Mouse (Mus musculus): ENCODE results near the gene Cxcr6. TPM values are rescaled to one million over a fixed set of nuclear protein-coding genes. Genes with fewer than 3 reads are reported as not detected.
A peak's percentile ranks its signal among the peaks of the same experiment; 100 is the strongest.

The Cxcr6 gene
- total and polyA plus RNA-seq, 3 experiments, result 0.16 to 0.37 TPM; not detected in 1

DNA sequence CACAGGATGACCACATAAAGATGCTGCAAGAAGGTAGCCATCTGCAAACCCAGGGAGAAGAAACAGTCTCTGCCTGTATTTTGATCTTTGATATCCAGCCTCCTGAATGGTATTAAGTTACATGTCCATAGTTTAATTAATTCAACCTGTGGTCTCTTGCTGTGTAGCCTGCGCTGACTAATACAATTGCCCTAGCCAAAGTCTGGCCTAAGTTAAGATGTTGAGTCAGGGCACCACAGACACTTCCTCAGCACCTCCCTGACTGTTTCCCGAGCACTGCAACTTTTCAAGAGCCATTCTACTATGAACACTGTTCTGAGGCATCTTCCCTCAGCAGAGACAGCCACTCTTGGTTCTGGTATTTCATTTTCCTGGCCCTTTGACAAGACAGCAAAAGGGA lies 12.3 kb downstream of the Cxcr6 start:
- H3K9ac ChIP-seq (ENCODE audit: low read depth, low read length), result no peak overlapping the region
- intact Hi-C loops (cut with DNase I), result no loop called here
- WGBS, result 81% methylated on average over 2 of the region's 2 CpGs
- no peaks in the 10 kb centered on the region for H3K27me3 ChIP-seq (ENCODE audit: control insufficient read depth, insufficient read depth, low read length)
- no peak for DNase-seq
- H3K27ac ChIP-seq, result no peak overlapping the region
- H3K36me3 ChIP-seq (ENCODE audit: control insufficient read depth, insufficient read depth, low read length), result peaks cover 47% of the 10 kb centered on the region
- H3K4me3 ChIP-seq, result no peak overlapping the region
- no peaks in the 10 kb centered on the region for H3K79me2 ChIP-seq (replicated peaks; ENCODE audit: control insufficient read depth, insufficient read depth, low read length)
- TF ChIP-seq CTCF (IDR thresholded peaks at IDR 0.05) (no peak), POLR2A (IDR thresholded peaks at IDR 0.05; ENCODE audit: insufficient read depth, low read depth, low read length) (no peak), EP300 (IDR thresholded peaks at IDR 0.05; ENCODE audit: insufficient read depth, low read depth, low read length) (no peak)
- peaks cover 7% of the 10 kb centered on the region for H3K4me1 ChIP-seq (ENCODE audit: control insufficient read depth, insufficient read depth, low read length)

GRCm38 (mm10) chr9:123826631-123827030 lies 20.4 kb downstream of the Cxcr6 start:
- H3K4me3 ChIP-seq, result no peak overlapping the region
- no peak for DNase-seq
- no peaks in the 10 kb centered on the region for H3K79me2 ChIP-seq (replicated peaks; ENCODE audit: control insufficient read depth, insufficient read depth, low read length)
- peaks cover 3% of the 10 kb centered on the region for H3K36me3 ChIP-seq (ENCODE audit: control insufficient read depth, insufficient read depth, low read length)
- H3K27me3 ChIP-seq (ENCODE audit: control insufficient read depth, insufficient read depth, low read length), result no peaks in the 10 kb centered on the region
- no peak overlapping the region for H3K27ac ChIP-seq
- H3K4me1 ChIP-seq (ENCODE audit: control insufficient read depth, insufficient read depth, low read length), result no peaks in the 10 kb centered on the region
- 91% methylated on average over 3 of the region's 3 CpGs for WGBS
- intact Hi-C loops (cut with DNase I), result no loop called here
- TF ChIP-seq POLR2A (IDR thresholded peaks at IDR 0.05; ENCODE audit: insufficient read depth, low read depth, low read length) (no peak), EP300 (IDR thresholded peaks at IDR 0.05; ENCODE audit: insufficient read depth, low read depth, low read length) (no peak), CTCF (IDR thresholded peaks at IDR 0.05) (no peak)
- no peak overlapping the region for H3K9ac ChIP-seq (ENCODE audit: low read depth, low read length)

DNA sequence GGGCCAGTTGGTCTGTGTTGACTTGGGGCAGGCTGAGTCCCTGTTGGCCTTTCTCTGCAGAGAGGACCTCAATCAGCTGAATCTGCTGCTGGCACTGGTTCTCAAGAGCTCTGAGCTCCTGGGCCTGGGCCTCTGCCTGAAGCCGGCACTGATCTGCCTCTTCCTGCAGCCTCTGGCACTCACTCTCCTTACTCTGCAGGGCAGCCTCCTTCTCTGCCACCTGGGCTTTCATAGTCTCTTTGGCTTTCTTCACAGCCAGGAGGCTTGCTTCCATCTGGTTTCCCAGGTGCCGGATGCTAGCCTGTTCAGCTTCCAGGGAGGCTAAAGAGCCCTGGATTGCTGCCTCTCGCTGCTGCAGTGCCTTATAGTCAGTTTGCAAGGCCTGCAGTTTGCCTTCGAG lies 22.6 kb downstream of the Cxcr6 start:
- DNase-seq, result no peak
- TF ChIP-seq CTCF (IDR thresholded peaks at IDR 0.05) (no peak), EP300 (IDR thresholded peaks at IDR 0.05; ENCODE audit: insufficient read depth, low read depth, low read length) (no peak), POLR2A (IDR thresholded peaks at IDR 0.05; ENCODE audit: insufficient read depth, low read depth, low read length) (no peak)
- WGBS, result 91% methylated on average over 4 of the region's 4 CpGs
- H3K9ac ChIP-seq (ENCODE audit: low read depth, low read length), result no peak overlapping the region
- H3K36me3 ChIP-seq (ENCODE audit: control insufficient read depth, insufficient read depth, low read length), result peaks cover 4% of the 10 kb centered on the region; the same call in 1 of the 2 replicates
- H3K4me3 ChIP-seq, result no peak overlapping the region
- H3K79me2 ChIP-seq (replicated peaks; ENCODE audit: control insufficient read depth, insufficient read depth, low read length), result no peaks in the 10 kb centered on the region
- intact Hi-C loops (cut with DNase I), result no loop called here
- H3K27me3 ChIP-seq (ENCODE audit: control insufficient read depth, insufficient read depth, low read length), result no peaks in the 10 kb centered on the region
- H3K4me1 ChIP-seq (ENCODE audit: control insufficient read depth, insufficient read depth, low read length), result no peaks in the 10 kb centered on the region
- no peak overlapping the region for H3K27ac ChIP-seq

- H3K4me1 ChIP-seq (ENCODE audit: control insufficient read depth, insufficient read depth, low read length), result no peaks in the 10 kb centered on the region
- 81% methylated on average over 3 of the region's 3 CpGs for WGBS
- H3K4me3 ChIP-seq, result no peak overlapping the region
- H3K27ac ChIP-seq, result no peak overlapping the region
- H3K9ac ChIP-seq (ENCODE audit: low read depth, low read length), result no peak overlapping the region
- no peak for DNase-seq
- no peak for TF ChIP-seq POLR2A (IDR thresholded peaks at IDR 0.05; ENCODE audit: insufficient read depth, low read depth, low read length)
- no peak for TF ChIP-seq EP300 (IDR thresholded peaks at IDR 0.05; ENCODE audit: insufficient read depth, low read depth, low read length)
- no peak for TF ChIP-seq CTCF (IDR thresholded peaks at IDR 0.05)
- no peaks in the 10 kb centered on the region for H3K79me2 ChIP-seq (replicated peaks; ENCODE audit: control insufficient read depth, insufficient read depth, low read length)
- H3K27me3 ChIP-seq (ENCODE audit: control insufficient read depth, insufficient read depth, low read length), result no peaks in the 10 kb centered on the region
- H3K36me3 ChIP-seq (ENCODE audit: control insufficient read depth, insufficient read depth, low read length), result peaks cover 33% of the 10 kb centered on the region
- intact Hi-C loops (cut with DNase I), result no loop called here
Observed at GRCm38 (mm10) chr9:123835851-123836250, 29.6 kb downstream of the Cxcr6 start.

GRCm38 (mm10) chr9:123840243-123840642 lies 34.0 kb downstream of the Cxcr6 start:
- H3K4me3 ChIP-seq, result no peak overlapping the region
- H3K4me1 ChIP-seq (ENCODE audit: control insufficient read depth, insufficient read depth, low read length), result peaks cover 3% of the 10 kb centered on the region
- 82% methylated on average over 6 of the region's 6 CpGs for WGBS
- peaks cover 6% of the 10 kb centered on the region; the same call in 1 of the 2 replicates for H3K79me2 ChIP-seq (replicated peaks; ENCODE audit: control insufficient read depth, insufficient read depth, low read length)
- no peaks in the 10 kb centered on the region for H3K27me3 ChIP-seq (ENCODE audit: control insufficient read depth, insufficient read depth, low read length)
- no peak overlapping the region for H3K9ac ChIP-seq (ENCODE audit: low read depth, low read length)
- H3K36me3 ChIP-seq (ENCODE audit: control insufficient read depth, insufficient read depth, low read length), result peaks cover 58% of the 10 kb centered on the region
- H3K27ac ChIP-seq, result no peak overlapping the region
- no peak for DNase-seq
- intact Hi-C loops (cut with DNase I), result no loop called here
- no peak for TF ChIP-seq CTCF (IDR thresholded peaks at IDR 0.05)
- no peak for TF ChIP-seq EP300 (IDR thresholded peaks at IDR 0.05; ENCODE audit: insufficient read depth, low read depth, low read length)

- 50% methylated on average over 3 of the region's 3 CpGs for whole genome bisulfite sequencing
Observed at GRCm38 (mm10) chr9:123844468-123844867, 38.2 kb downstream of the Cxcr6 start.

More at GRCm38 (mm10) chr9:123844468-123844867, 38.2 kb downstream of the Cxcr6 start:
- DNase-seq, result no peak
- peaks cover 6% of the 10 kb centered on the region; the same call in 1 of the 2 replicates for H3K79me2 ChIP-seq (replicated peaks; ENCODE audit: control insufficient read depth, insufficient read depth, low read length)
- peak overlapping the region; percentile 74 for H3K9ac ChIP-seq (ENCODE audit: low read depth, low read length)
- H3K4me3 ChIP-seq, result no peak overlapping the region
- peaks cover 53% of the 10 kb centered on the region for H3K36me3 ChIP-seq (ENCODE audit: control insufficient read depth, insufficient read depth, low read length)
- H3K4me1 ChIP-seq (ENCODE audit: control insufficient read depth, insufficient read depth, low read length), result peaks cover 3% of the 10 kb centered on the region
- TF ChIP-seq POLR2A (IDR thresholded peaks at IDR 0.05; ENCODE audit: insufficient read depth, low read depth, low read length) (peak; percentile 63), EP300 (IDR thresholded peaks at IDR 0.05; ENCODE audit: insufficient read depth, low read depth, low read length) (no peak)
- intact Hi-C loops (cut with DNase I), result no loop called here
- H3K27ac ChIP-seq, result peak overlapping the region; percentile 77
- H3K27me3 ChIP-seq (ENCODE audit: control insufficient read depth, insufficient read depth, low read length), result no peaks in the 10 kb centered on the region
